Mouse (Mus musculus) 416B (cell line): Measurements from ENCODE around the gene Zbed5.
"Not testable (repeated sequence)": the region's sequence is repeated elsewhere in the genome, so short reads cannot be mapped to it uniquely, and the experiment has no call there.

Experiments used
- DNase-seq: peaks from one replicate; pipeline ENCODE4 v3.0.0; 2011; ENCODE audit warnings: low read depth

The Zbed5 gene

DNA sequence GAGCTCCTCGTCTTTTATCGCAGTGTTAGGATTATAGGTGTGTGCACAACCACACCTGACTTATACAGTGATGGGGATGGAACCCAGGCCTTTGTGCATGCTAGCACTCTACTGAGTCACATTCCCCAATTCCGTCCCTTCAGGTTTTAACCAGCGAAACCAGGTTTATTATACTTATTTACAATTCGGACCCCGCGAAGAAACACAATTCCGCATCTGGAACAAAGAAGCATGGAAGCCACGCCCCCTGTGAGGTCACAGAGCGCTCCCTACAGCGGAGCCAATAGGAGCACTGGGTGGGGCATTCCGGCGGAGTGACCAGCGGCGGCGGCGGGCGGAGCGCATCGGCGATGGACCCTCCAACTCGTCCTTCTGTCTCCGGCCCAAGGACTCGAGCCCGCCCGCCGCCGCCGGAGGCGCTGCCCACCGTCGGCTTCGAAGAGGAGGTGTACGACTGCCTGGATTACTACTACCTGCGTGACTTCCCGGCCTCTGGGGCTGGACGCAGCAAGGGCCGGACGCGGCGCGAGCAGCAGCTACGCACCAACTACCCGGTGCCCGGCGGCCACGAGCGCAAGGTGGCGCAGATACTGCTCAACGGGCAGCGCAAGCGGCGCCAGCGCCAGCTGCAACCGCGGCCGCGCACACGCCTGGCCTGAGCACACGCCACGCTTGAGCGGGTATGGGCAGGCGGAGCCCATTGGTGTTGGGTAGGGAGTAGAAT lies 12.9 kb downstream of the Zbed5 start, which contains the start of gene Nupr1l:
Nupr1l (plus strand) TSS at position 299 of the 724 bp plus-strand sequence.
- DNase-seq = peak; percentile 94

DNA sequence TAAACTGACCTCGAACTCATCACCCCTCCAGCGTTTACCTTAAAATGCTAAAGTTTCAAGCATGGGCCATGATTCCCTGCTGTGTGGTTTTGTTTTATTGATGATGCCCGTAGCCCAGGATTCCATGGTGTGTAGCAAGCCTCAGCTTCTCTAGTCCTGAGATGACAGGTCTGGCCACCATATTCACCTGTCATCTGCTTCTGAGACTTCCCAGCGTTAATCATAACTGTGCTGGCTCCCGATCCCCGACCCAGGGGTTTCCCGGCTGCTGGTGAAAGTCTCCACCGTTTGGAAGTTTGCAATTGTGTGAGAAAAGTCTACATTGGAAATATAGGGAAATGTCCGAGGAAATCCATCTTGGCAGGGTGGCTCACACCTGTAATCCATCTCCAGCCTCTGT lies 13.6 kb downstream of the Zbed5 start:
- DNase-seq = no peak

DNA sequence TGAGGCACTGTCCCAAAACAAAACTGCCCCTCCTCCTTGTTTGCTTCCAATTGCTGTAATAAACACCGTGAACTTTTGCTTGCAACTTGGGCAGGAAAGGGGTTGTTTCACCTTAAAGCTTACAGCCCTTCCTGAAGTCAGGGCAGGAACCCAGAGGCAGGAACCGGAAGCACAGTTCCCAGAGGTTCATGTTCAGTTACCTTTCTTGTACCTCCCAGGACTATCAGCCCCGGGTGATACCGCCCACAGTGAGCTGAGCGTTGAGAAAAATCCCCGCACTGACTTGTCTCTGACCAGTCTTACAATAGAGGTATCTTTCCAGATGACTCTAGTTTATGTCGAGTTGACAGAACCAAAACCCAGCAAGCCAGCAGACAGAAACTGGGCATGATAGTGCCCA lies 14.1 kb downstream of the Zbed5 start:
- DNase-seq = no peak

DNA sequence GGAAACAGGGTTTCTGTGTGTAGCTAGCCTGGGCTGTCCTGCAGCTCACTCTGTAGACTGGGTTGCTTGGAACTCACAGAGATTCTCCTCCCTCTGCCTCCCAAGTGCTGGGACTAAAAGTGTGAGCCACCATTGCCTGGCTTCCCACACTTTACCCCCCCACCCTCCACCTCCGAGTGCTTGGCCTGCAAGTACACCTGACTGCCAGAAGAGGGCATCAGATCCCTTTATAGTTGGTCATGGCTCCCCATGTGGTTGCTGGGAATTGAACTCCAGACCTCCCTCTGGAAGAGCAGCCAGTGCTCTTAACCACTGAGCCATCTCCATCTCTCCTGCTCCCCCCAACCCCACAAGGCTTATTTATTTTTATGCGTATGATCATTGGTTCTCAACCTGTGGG lies 18.5 kb downstream of the Zbed5 start:
- peak; percentile 77 for DNase-seq

DNA sequence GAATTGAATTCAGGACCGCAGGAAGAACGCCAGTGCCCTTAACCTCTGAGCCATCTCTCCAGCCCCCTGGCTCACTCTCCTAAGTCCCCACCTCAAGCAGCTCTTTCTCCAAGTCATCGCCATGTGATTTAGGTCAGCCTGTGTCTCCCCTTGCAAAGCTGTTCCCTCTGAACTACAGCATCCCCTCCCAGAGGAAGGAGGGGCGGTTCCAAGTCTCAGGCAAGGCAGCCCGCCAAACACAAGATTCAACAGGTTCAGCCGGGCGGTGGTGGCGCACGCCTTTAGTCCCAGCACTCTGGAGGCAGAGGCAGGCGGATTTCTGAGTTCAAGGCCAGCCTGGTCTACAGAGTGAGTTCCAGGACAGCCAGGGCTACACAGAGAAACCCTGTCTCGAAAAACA lies 20.0 kb downstream of the Zbed5 start:
- not testable (repeated sequence) for DNase-seq

DNA sequence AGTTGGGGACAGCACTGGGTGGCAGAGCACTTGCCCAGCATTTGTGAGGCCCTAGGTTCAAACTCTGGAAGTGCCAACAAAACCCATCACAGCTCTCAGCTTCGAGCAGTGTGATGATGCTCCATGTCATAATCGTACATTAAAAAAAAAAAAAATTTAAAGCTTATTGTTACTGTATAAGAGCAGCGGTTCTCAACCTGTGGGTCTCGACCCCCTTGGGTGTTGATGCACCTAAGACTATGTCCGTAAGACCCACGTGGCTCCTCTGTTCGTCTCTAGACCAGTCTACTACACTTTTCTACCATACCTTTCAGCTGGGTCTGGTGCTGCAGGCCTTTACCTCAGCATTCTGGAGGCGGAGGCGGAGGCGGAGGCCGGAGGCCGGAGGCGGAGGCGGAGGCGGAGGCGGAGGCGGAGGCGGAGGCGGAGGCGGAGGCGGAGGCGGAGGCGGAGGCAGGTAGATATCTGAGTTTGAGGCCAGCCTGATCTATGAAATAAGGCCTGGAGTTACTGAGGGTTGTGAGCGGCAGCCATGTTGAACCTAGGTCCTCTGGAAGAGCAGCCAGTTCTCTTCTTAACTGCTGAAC lies 22.6 kb downstream of the Zbed5 start:
- peak; percentile 48 for DNase-seq

DNA sequence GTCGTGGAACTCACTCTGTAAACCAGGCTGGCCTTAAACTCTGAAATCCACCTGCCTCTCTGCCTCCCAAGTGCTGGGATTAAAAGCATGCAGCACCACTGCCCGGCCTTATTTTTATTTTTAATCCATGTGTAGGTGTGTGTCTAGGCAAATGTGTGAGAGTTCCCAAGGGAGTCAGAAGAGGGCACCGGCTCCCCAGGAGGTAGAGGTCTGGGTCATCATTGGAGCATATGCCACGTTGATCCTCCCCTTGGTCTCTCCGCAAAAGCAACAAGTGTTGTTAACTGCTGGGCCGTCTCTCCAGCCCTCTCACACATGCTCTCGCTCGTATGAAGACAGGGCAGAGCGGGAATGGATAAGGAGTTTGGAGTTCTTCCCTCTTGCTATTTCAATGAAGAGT lies 23.2 kb downstream of the Zbed5 start:
- DNase-seq = peak; percentile 61

DNA sequence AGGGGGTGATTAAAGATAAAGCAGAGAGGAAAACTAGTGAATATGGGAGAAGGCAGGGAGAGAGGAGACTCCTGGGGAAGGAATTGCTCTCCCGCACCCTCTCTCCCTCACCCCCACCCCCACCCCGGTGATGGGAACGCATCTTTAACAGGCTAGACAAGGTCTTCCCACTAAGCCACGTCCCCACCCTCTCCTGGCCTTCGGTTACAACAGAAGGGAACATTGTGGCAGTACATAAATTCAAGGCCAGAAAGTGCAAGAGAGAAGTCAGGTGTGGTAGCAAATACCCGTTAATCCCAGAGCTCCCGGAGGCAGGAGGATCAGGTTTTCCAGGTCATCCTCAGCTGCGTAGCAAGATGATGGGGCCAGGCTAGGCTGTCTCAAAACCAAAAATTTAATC lies 23.8 kb downstream of the Zbed5 start:
- DNase-seq = no peak

DNA sequence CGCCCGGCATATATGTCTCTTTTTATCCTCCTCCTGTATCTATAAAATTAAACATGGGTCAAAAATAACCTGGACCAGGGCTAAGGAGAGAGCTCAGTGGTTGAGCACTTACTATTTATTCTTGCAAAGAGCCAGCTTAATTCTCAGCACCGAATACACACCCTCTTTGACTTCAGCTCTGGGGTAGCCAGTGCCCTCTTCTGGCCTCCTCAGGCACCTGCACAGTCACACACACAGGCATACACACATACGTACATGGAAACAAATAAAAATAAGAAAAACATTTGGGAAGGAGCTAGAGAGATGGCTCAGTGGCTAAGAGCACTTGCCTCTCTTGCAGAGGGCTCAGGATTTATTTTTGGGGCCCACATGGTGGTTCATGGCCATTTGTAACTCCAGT lies 26.4 kb downstream of the Zbed5 start:
- DNase-seq = no peak

DNA sequence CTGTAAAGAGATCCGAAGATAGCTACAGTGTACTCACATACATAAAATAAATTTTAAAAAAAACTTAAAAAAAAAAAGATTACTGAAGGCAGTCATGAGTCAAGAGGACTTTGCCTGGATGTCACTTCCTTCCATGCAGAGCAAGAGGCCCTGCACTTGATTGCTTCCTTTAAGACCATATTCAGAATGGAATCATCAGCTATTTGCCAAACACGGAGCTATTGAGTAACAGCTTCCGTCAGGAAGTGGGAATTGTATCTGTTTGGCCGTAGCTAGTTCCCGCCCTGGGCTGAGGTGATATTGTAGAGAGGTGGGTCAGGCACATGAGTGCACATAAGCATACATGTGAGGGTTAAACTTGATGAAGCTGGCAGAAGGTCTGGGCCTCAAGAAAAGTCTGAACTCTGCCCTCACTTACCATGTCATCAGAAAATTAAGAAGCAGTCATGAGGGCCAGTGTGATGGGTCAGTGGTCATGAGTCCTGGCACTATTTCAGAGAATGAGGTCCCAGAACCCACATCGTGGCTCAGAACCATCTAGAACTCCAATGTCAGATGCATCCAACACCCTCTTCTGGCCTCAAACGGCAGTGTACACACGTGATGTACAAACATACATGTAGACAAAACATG lies 29.4 kb downstream of the Zbed5 start:
- DNase-seq = peak; percentile 90

DNA sequence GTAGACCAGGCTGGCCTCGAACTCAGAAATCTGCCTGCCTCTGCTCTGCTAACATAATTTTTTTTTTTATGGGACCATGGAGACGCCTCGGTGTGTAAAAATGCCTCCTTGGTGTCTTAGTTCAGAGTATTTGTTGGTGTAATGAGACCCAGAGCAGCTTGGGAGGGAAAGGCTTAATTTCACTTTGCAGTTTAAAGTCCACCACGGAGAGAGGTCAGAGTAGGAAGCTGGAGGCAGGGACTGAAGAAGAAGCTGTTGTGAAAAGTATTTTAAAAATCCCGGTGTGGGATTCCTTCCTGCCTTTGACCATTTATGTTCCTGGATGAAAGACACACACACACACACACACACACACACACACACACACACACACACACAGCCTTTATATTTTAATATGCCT lies 30.4 kb downstream of the Zbed5 start:
- no peak for DNase-seq

DNA sequence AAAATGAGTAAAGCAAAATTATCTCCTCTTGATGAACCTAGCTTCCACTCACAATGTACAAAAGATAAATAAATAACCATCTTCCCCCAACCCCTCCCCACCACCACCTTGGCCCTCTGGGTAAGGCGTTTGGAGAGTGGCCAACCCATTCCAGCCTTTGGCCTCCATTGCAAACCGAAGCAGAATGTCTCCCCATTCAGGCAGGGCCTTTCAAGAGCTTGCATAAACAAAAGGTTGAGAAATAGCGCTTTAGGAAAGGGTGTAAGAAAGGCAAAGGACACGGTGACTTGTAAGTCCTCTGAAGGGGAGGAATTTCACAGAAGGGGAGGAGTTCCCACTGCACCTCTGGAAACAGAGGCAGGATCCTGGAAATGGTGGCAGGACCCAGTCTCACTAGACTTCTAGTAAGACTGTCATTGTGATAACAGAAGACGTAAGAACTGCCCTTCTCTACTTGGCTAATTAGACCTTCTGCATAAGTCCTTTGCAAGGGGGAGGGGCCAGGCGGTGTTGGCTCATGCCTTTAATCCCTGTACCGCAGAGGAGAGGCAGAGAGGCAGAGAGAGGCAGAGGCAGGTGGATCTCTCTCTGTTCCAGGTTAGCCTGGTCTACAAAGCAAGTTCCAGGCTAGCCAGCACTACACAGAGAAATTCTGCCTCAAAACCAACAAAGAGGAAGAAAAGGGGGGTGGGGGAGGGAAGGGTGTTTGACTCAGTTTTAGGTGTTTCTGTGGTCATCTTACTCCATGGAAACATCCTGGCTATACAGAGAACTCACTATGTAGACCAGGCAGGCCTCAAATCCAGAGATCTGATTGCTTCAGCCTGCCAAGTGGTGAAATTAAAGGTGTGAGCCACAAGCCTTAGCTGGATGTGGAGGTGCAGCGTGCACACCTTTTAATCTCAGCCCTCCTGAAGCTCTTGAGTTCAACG lies 34.7 kb downstream of the Zbed5 start:
- peak; percentile 49 for DNase-seq

DNA sequence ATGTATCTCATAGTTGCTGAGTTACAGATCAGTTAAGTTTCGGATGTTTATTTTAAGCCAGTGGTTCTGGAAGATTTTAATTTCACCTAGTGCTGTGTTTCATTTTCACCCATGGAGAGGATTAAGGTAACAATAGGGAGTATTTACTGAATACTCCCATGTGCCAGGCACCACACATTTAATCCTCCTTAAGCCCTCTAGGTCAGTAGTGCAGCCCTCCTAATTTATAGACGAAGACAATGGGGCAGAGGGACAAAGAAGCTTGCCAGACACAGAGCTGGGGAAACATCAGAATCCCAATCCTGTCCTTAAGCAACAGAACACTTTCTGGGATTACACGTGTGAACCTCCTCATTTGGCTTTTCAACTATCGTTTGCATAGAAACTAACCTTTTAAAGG lies 41.4 kb downstream of the Zbed5 start:
- no peak for DNase-seq

DNA sequence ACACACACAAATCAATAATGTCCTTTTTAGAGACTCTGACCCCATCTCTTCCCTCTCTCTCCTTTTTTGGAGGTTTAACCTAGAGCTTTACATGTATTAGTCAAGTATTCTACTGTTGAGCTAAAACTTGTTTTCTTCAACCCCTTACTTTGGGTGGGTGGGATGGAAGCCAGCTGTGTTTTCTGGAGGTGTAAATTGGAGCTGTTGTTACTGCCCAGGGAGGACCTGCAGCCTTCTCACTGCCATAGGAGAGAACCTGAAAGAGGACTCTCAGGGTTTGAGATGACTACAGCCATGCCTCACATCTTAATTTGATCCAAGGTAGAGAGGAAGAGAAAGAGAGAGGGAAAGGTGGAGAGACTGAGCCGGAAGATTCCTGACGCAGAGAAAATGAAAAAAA lies 44.8 kb downstream of the Zbed5 start:
- no peak for DNase-seq

DNA sequence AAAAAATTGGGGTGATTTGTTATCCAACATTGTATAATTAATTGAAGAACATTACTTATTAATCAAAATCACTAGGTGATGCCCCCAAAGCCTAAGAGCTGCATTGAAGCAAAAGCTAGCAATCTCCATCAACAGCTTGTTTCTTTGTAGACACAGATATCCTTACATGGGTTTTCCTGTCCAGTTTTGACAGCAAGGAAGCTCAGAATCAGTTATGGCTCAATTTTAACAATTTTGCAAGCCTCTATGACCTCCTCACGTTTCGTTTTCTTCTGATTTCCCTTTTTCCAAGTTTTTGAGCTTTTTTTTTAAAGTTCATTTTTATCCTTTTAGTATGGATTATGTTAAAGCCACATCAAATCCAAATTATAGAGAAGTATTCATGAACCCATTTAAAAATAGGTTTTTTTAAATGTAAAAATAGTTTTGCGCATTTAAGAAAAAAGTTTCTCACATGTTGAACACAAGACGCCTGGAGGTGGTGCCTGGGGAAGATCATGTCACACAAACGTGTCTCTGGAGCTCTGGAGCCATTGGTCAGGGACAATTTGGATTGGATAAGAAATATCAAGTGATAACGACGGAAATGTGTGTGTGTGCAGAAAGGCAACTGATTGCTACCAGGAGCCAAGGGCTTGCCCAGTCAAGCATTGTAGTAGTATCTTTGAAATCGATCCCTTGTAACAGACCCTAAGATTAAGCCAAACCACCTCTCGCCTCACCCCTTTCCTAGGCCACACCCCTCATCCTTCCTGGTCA lies 45.4 kb downstream of the Zbed5 start:
- peak; percentile 79 for DNase-seq

DNA sequence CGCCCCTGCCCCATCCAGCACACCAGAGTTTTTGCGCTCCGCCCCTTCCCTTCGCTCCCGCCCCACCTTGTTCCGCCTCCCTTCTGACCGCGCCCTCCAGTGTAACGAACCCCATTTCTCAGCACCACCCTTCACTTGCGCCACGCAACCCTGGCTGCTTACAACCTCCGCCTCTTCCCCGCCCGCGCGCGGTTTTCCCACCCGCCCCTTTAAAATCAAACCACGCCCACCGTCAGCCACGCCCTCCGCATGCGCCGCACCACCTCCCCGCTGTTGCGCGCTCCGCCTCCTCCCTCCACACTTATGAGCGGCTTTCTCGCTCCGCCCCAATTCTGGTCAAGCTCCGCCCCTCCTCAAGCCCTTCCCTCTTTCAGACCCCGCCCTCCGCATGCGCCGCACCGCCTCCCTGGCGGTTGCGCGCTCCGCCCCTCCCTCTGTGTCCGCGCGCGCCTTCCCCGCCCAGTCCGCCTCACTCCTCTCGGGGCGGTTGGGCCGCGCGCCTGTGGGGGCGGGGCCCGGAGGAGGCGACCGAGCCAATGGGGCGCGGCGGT lies 46.0 kb downstream of the Zbed5 start, which contains the start of gene Vkorc1l1:
Vkorc1l1 (plus strand) TSS at position 476 of the 551 bp plus-strand sequence.
- DNase-seq = peak; percentile 100

DNA sequence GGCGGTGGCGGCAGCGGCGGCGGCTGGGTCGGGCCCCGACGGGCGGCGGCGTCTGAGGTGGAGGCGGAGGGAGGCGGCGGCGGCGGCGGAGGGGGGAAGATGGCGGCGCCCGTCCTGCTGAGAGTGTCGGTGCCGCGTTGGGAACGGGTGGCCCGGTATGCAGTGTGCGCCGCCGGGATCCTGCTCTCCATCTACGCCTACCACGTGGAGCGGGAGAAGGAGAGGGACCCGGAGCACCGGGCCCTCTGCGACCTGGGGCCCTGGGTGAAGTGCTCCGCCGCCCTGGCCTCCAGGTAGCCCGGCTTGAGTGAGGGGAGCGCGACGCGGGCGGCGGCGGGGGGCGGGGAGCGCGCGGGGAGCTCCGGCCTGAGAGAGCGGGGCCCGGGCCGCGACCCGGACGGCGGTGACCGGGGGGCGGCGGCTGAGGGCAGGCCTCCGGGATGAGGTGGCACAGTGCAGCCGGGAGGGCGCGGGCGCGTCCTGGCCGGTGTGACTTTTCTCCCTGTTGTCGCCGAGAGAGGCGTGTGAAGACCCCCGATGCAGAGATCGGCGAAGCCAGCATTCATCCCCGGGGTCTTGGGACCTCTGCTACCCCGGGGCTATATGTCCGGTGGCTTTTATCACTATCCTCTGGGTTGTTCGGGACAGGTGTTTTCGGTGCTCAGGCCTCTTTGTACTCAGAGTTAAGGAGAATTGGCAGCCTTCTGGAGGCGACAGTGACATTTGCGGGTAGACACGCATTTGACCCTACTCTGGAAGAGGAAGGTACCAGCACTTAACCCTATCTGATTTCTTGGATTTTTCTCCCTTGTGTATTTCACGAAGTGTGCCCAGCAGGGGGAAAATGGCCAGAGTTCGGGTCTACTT lies 46.8 kb downstream of the Zbed5 start:
- DNase-seq = peak; percentile 63

DNA sequence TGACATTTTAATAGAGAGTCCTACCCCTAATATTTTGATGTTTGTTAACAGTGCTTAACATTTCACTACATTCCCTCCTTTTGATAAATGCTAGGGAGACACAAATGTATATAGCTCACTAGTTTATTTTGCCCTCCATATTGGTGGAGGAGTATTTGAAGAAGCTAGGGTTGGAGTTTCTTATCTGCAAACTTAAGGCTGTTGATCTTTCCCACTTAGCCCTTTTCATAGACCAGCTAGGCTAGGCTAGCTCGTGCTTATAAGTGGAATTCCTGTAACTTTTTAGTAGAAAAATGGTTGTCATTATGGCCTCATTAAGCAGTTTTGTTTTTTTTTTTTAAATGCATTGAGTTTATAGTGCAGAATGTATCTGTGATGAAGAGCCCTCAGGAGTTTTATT lies 47.9 kb downstream of the Zbed5 start:
- no peak for DNase-seq

DNA sequence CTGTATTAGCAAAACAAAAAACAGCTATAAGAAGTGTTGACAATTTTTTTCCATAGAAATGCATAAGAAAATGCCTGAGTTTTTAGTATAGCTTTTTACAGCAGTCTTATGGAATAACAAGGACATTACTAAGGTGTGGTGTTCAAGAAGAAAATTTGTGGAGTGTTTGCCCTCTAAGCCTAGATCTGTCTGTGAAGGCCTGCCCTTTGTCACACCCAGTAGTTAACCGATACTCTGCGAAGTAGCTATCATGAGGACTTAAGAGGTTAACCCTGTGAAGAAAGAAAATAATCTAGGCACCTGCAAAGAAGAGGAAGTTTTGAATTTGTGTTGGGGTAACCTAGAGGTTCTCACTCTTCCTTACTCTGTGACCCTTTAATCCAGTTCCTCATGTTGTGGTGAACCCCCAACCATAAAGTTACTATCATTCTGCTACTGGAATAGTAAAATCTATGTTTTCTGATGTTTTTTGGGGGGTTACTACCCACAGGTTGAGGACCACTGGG lies 52.1 kb downstream of the Zbed5 start:
- no peak for DNase-seq

DNA sequence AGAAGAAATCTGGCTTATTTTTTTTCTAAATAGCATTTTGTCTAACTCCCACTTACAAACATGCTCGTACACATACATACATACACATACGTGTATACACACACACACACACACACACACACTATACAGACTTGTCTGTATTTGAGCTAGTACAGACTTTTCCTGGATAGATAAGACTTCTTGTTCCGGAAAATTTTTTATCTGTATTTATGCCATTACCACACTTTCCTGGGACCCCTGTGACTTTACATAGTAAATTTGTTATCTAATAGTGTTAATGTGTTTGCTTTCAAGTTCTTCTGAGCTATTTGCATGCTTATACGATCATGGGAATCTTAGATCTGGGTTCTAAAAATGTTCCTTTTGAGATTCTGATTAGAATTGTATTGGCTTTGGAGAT lies 56.6 kb downstream of the Zbed5 start:
- no peak for DNase-seq
